Mouse (Mus musculus) liver, embryonic 14.5 days (tissue): Measurements from ENCODE around the gene Me1. TPM values are rescaled to one million over a fixed set of nuclear protein-coding genes. Genes with fewer than 3 reads are reported as not detected.

Experiments used
- ATAC-seq: fragments of 200-750 bp; cut with Nextera tagmentation; 2 replicates; pipeline ENCODE4 v1.8.0; 2017; ENCODE audit warnings: moderate number of reproducible peaks, mild to moderate bottlenecking, moderate library complexity; ENCODE audit not compliant: insufficient read depth
- DNase-seq, 3 experiments: peaks; one replicate each; pipeline ENCODE4 v3.0.0-alpha.2; 2012 to 2013; ENCODE audit warnings: low read depth in 3 of 3, low spot score in 3 of 3
- H3K27ac ChIP-seq: fragments of 300-500 bp; sonication (generic); 2 replicates; pipeline ENCODE4 v1.5.1; 2014; ENCODE audit warnings: moderate library complexity, mild to moderate bottlenecking, control low read depth, inconsistent platforms
- H3K27me3 ChIP-seq: fragments of 300-500 bp; sonication (generic); 2 replicates; pipeline ENCODE4 v1.6.1; 2014; ENCODE audit warnings: mild to moderate bottlenecking, low read length, moderate library complexity; ENCODE audit not compliant: control insufficient read depth, insufficient read depth
- H3K36me3 ChIP-seq: fragments of 300-500 bp; sonication (generic); replicated peaks from 2 replicates; pipeline ENCODE4 v1.6.1; 2014; ENCODE audit warnings: low read depth; ENCODE audit not compliant: control insufficient read depth, insufficient read depth
- H3K4me1 ChIP-seq, 2 experiments: fragments of 200-500 bp in 1 of 2; fragments of 300-500 bp in 1 of 2; sonication (generic) in 1 of 2; replicated peaks; 2 replicates each; pipeline ENCODE4 v1.6.1; 2012 to 2014; ENCODE audit warnings: antibody characterized with exemption in 1 of 2, inconsistent platforms in 1 of 2, low read length in 1 of 2; ENCODE audit not compliant: control insufficient read depth in 2 of 2, insufficient read depth in 2 of 2
- H3K4me2 ChIP-seq: fragments of 300-500 bp; sonication (generic); 2 replicates; pipeline ENCODE4 v1.6.1; 2014; ENCODE audit warnings: low read depth, mild to moderate bottlenecking, control low read depth, moderate library complexity
- H3K4me3 ChIP-seq, 2 experiments: fragments of 200-500 bp in 1 of 2; fragments of 300-500 bp in 1 of 2; sonication (generic) in 1 of 2; 2 replicates each; pipeline ENCODE4 v1.5.1; 2012 to 2014; ENCODE audit warnings: low read depth in 2 of 2, low read length in 2 of 2, mild to moderate bottlenecking in 2 of 2, control low read depth in 1 of 2, inconsistent platforms in 1 of 2, moderate library complexity in 1 of 2; ENCODE audit not compliant: insufficient read depth in 1 of 2
- H3K9ac ChIP-seq: fragments of 300-500 bp; sonication (generic); replicated peaks from 2 replicates; pipeline ENCODE4 v1.6.1; 2014; ENCODE audit warnings: mild to moderate bottlenecking, control low read depth, moderate library complexity
- H3K9me3 ChIP-seq: fragments of 300-500 bp; sonication (generic); 2 replicates; pipeline ENCODE4 v1.6.1; 2016; ENCODE audit warnings: low read length, mixed read lengths; ENCODE audit not compliant: control insufficient read depth
- CTCF ChIP-seq: IDR thresholded peaks from 2 replicates; pipeline ENCODE4 v1.5.1; 2016; ENCODE audit warnings: antibody characterized with exemption, low read depth, control low read depth
- EP300 ChIP-seq: IDR thresholded peaks from 2 replicates; pipeline ENCODE4 v1.6.1; 2016; ENCODE audit warnings: antibody characterized with exemption, low read depth
- WGBS: fragments of 180-500 bp; shearing (Covaris S2); extraction: QIAGEN DNeasy Blood & Tissue Kit; methylation state at CpG from one replicate; pipeline ENCODE4 v1.1.7; 2014; ENCODE audit not compliant: insufficient replicate concordance; 5-methylcytosine and 5-hydroxymethylcytosine counted together
- polyA plus RNA-seq, 2 experiments: library from polyadenylated mRNA; depleted of rRNA in 1 of 2; stranded (reverse) in 1 of 2; unstranded in 1 of 2; fragments of >200 nt; fragmentation: Nextera tagmentation in 1 of 2; extraction: Ambion mirVana in 1 of 2; gene quantifications; 2 replicates each; pipeline versions ENCODE4 v1.2.1 to v1.2.3; 2012 to 2014

Me1 gene
- polyA plus RNA-seq, 2 experiments: 1.8 to 3.6 TPM

DNA sequence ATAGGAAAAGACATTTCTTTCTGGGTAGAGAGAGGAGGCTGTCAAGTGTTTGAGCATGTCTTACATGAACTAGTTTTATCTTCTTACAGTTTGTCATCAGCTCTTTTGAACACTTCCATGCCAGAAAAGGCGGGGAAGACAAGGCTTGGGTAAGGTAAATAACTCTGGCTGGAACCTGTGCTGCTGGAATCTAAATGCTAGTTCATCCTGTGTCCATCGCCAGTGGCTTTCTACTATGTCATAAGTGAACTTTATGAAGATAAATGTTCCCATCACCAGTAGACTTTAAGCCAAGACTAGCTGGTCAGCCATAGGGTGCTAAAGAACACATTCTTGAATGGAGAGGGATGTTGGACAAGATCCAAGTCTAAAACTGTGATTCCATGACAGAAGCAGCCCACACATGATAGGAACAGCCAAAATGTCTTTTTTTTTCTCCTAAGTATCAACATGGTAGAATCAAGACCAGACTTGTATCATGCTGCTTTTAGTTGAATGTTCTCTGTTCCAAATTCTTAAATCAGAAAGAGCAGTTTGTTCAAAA lies 14.4 kb upstream of the Me1 start:
- DNase-seq: no peak
- H3K36me3 ChIP-seq: no peaks in the 10 kb centered on the region
- no peaks in the 10 kb centered on the region for H3K27me3 ChIP-seq
- no peak overlapping the region for H3K27ac ChIP-seq
- WGBS: 54% methylated on average over 2 of the region's 2 CpGs
- H3K9me3 ChIP-seq: no peaks in the 10 kb centered on the region
- no peak for TF ChIP-seq CTCF
- no peaks in the 10 kb centered on the region for H3K4me1 ChIP-seq
- no peak overlapping the region for H3K9ac ChIP-seq
- no peak overlapping the region for H3K4me2 ChIP-seq
- no peak overlapping the region for H3K4me3 ChIP-seq
- ATAC-seq: no peak

DNA sequence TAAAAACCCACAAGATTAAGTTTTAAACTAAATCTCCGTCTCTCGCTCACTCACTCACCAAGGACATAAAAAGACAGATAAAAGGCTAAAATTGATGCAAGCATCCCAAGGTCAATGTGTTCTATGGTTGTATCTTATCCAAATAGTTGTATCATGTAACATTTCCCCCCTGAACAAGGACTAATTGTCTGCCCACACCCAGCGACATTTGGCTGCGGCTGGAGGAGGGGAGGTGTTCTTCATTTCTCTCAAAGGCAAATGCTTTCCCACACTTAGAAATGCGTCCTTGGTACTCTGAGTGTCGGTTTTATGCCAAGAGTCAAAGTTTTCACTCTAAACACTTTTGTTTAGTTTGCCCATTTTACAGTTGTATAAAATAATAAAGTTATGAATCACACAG lies 13.2 kb upstream of the Me1 start:
- Histone ChIP-seq H3K9me3 (no peaks in the 10 kb centered on the region), H3K27me3 (no peaks in the 10 kb centered on the region), H3K4me2 (no peak overlapping the region), H3K4me3 (no peak overlapping the region), H3K27ac (no peak overlapping the region), H3K36me3 (no peaks in the 10 kb centered on the region), H3K4me1 (no peaks in the 10 kb centered on the region), H3K9ac (no peak overlapping the region)
- TF ChIP-seq CTCF: no peak
- no peak for TF ChIP-seq EP300
- 51% methylated on average over 6 of the region's 6 CpGs for WGBS
- ATAC-seq (no peak), DNase-seq (no peak)

DNA sequence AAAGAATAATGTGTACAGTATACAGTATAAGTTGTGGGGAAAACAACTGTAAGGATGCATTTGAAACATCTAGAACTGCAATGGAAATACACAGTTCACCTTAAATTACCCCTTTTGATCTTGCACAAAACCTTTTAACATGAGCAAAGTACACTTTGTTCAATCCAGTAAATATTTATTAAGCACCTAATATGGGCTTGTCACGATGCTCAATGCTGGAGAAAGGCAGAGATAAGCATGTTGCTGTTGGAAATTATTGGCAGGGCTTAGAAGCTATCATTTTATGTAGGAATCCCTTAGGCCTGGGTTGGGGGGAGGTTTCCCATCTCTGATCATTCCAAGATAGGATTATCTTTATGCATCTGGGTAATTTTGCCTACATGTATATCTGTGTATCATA lies 11.7 kb upstream of the Me1 start:
- no peak overlapping the region for H3K27ac ChIP-seq
- TF ChIP-seq CTCF (no peak), EP300 (no peak)
- no peaks in the 10 kb centered on the region for H3K4me1 ChIP-seq
- 31% methylated on average over 1 of the region's 1 CpGs for WGBS
- no peaks in the 10 kb centered on the region for H3K9me3 ChIP-seq
- no peak overlapping the region for H3K9ac ChIP-seq
- ATAC-seq (no peak), DNase-seq (no peak)
- no peak overlapping the region for H3K4me2 ChIP-seq
- no peaks in the 10 kb centered on the region for H3K36me3 ChIP-seq
- no peaks in the 10 kb centered on the region for H3K27me3 ChIP-seq
- H3K4me3 ChIP-seq: no peak overlapping the region

DNA sequence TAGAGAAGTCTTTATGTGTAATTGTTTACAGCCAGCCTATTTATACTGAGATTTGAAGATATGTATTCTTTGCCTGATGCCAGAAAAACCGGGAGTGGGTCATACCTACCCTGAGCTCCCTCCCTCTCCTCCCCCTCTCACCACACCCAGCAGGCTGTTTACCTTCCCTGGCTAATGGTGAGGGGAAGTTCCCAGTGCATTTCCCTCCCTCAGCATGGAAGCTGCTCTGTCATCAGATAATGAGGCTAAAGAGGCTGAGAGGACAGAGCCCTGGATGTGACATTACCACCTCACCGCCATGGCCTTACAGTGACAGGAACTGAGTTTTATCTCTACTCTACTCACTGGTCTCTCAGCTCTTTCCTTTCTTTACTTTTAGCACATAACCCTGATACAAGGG lies 6.1 kb upstream of the Me1 start:
- Histone ChIP-seq H3K27ac (no peak overlapping the region), H3K9ac (no peak overlapping the region), H3K9me3 (no peaks in the 10 kb centered on the region), H3K27me3 (no peaks in the 10 kb centered on the region), H3K4me3 (no peak overlapping the region), H3K4me2 (no peak overlapping the region), H3K36me3 (no peaks in the 10 kb centered on the region), H3K4me1 (0 out of 4 replicates have a peak, but pooled peaks cover 0 to 2% of the 10 kb centered on the region in 2 experiments)
- DNase-seq (no peak), ATAC-seq (0 out of 2 replicates have a peak, but pooled peaks have one; percentile 33)
- no peak for TF ChIP-seq CTCF
- no peak for TF ChIP-seq EP300
- WGBS: 15% methylated on average over 2 of the region's 2 CpGs

DNA sequence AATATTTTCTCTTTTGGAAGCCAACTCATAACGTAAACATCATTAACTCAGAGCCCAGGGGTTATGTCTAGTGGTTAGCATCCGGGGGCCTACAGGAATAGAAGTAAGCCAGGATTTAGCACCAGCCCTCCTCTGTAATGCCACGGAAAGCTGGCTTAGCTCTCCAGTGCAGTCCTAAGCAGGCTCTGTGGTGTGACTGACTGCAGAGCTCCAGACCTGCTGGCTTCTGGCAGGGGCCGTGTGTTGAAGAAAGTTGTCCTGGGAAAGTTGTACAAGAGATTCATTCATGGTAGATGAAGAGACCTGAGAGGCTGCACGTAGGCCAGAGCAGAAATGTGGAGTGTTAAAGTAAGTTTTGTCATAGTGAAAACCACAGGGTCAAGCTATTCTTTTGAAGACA lies 5.5 kb upstream of the Me1 start:
- ATAC-seq: no peak
- no peak for DNase-seq

More for the DNA sequence above, 5.5 kb upstream of the Me1 start:
- no peaks in the 10 kb centered on the region for H3K9me3 ChIP-seq
- H3K4me2 ChIP-seq: no peak overlapping the region
- TF ChIP-seq EP300 (no peak), CTCF (no peak)
- H3K9ac ChIP-seq: no peak overlapping the region
- 45% methylated on average over 5 of the region's 5 CpGs for WGBS
- 0 out of 4 replicates have a peak, but pooled peaks cover 0 to 2% of the 10 kb centered on the region in 2 experiments for H3K4me1 ChIP-seq
- no peaks in the 10 kb centered on the region for H3K27me3 ChIP-seq
- no peak overlapping the region for H3K27ac ChIP-seq
- no peak overlapping the region for H3K4me3 ChIP-seq
- no peaks in the 10 kb centered on the region for H3K36me3 ChIP-seq
